Mouse (Mus musculus): Measurements from ENCODE around the gene Cenpo. TPM values are rescaled to one million over a fixed set of nuclear protein-coding genes. Genes with fewer than 3 reads are reported as not detected.
"Not testable (repeated sequence)": the region's sequence is repeated elsewhere in the genome, so short reads cannot be mapped to it uniquely, and the experiment has no call there.

Cenpo gene
- 13.9 and 17.1 TPM in 2 replicates for polyA plus RNA-seq (2016; fragmentation: Nextera tagmentation; extraction: Ambion mirVana)

DNA sequence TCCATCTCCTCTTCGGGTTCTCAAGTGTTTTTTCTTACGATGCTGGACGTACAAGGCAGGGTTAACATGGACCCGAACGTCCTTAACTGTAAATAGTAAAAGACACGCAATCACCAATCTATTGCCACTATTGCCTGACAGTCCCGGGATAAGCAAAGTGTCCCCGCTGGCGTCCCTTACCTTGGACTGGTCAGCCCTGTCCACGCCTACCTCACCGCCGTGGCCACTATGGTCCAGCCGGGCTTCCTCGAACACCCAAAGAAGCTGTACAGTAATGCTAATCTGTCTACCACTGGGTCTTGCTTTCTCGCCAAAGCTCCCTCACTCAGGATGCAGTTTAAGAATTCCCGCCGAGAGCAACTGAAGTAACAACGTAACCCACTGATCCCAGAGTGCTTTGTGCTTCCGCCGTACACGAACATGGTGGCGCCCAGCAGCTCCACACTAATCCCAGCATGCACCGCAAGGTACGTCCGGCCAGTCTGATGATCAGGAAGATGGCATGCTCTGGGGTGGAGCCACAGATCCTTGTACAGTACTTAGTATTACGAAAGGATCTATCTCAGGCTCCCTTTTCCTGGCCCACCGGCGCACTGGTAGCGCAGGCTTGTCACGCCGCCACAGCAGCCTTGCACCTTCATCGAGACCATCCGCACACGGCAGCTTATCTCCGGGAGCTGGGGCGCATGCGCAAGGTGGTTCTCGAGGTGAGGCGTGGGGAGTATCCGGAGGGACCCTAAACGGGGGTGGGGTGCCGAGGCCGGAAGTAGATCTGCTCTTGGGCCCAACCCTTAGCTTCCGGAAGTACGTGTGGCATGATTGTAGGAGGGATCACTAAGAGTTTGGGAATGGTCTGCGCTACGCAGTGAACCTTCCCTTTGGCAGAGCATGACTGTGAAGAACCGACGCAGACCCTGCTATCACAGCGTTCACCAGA lies at the start of gene Cenpo, which contains the start of gene Ptrhd1:
Cenpo (minus strand) TSS at position 723 of the 937 bp plus-strand sequence.
Ptrhd1 (plus strand) TSS at position 456 of the 937 bp plus-strand sequence.
- Histone ChIP-seq H3K4me1 (peaks cover 21% of the 10 kb centered on the region), H3K4me2 (peak within 1 kb of the TSS; percentile 76), H3K4me3 (peak within 1 kb of the TSS; percentile 79), H3K36me3 (peaks cover 49% of the 10 kb centered on the region), H3K9me3 (replicated peaks) (no peaks in the 10 kb centered on the region), H3K27me3 (replicated peaks) (no peaks in the 10 kb centered on the region), H3K27ac (peak within 1 kb of the TSS; percentile 93), H3K9ac (peak within 1 kb of the TSS; percentile 78)
- peak; percentile 95 for ATAC-seq
- WGBS (ENCODE audit: insufficient replicate concordance) = under 1% methylated on average over 50 of the region's 50 CpGs

DNA sequence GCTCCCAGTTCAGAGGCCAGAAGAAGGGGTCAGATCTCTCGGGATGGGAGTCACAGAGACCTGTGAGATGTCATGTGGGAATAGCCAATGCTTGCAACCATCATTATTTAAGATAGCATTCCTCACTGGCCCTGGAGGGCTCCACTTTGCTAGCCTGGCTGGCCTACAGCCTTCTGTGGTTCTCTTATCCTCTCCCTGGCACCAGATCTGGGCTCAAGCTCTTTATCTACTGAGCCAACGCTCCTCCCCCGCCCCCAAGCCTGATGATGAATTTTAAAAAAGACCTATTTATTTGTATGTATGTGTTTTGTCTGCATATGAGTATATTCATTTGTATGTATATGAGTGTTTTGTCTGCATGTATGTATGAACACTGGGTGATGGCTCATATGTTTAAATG lies 45.8 kb upstream of the Cenpo start:
- Histone ChIP-seq H3K4me3 (no peak overlapping the region), H3K9me3 (replicated peaks) (no peaks in the 10 kb centered on the region), H3K4me1 (peaks cover 16% of the 10 kb centered on the region), H3K27me3 (replicated peaks) (no peaks in the 10 kb centered on the region), H3K27ac (no peak overlapping the region), H3K9ac (no peak overlapping the region), H3K36me3 (no peaks in the 10 kb centered on the region), H3K4me2 (no peak overlapping the region)
- no peak for ATAC-seq
- WGBS (ENCODE audit: insufficient replicate concordance) = 64% methylated on average over 3 of the region's 3 CpGs

DNA sequence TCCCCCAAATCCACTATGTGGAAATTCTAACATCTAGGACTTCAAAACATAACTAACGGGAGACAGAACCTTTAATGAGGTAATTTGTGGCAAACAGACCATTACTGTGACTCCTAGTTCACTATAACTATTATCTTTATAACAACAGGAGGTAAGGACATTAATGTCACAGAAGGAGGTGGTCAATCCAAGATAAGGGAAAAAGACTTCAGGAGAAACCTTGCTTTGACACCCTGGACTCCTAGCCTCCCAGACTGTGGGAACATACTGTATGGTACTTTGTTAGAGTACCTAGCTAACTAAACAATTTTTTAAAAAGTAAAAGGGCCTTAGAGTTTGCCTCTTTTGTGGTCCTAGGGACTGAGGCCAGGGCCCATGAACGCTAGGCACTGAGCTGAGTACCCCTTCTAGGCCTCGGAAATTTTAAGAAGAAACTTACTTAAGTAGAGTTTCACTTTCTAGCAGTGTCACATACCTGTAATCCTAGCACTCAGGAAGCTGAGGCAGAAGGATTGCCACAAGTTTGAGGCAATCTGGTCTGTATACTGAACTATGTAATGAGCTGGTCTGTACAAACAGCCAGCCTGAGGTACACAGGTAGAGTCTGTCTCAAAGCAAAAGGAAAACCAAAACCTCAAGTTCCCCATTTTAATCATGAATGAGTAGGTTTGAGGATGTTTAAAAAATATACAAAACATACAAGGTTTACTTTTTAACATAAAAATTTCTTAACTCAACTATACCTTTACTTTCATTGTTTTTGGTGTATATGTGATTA lies 45.1 kb upstream of the Cenpo start:
- H3K27me3 ChIP-seq (replicated peaks) = no peaks in the 10 kb centered on the region
- no peak for ATAC-seq
- peaks cover 16% of the 10 kb centered on the region for H3K4me1 ChIP-seq
- H3K9me3 ChIP-seq (replicated peaks) = no peaks in the 10 kb centered on the region
- H3K27ac ChIP-seq = no peak overlapping the region
- H3K4me2 ChIP-seq = no peak overlapping the region
- H3K9ac ChIP-seq = no peak overlapping the region
- peaks cover 4% of the 10 kb centered on the region; the same call in 1 of the 2 replicates for H3K36me3 ChIP-seq
- no peak overlapping the region for H3K4me3 ChIP-seq
- WGBS (ENCODE audit: insufficient replicate concordance) = 72% methylated on average over 3 of the region's 3 CpGs

DNA sequence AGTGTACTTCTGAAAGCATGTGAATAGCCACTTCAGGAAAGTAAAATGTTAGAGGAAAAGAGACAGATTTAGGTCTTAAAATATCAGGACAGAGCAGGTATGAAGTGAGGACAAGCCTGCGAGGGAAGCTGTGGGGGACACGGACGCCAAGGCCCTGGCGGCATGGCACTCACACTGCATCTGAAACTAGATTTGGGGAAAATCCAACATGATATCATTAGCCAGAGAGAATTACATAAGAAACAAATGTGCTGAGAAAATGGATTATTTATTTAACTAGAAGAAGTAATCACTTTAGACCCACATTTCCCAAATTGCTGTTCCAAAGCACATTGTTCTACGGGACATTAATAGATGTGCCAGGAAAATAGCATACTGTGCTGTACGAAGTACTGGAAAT lies 37.0 kb upstream of the Cenpo start:
- Histone ChIP-seq H3K9me3 (replicated peaks) (no peaks in the 10 kb centered on the region), H3K4me3 (no peak overlapping the region), H3K27ac (no peak overlapping the region), H3K9ac (no peak overlapping the region), H3K4me2 (no peak overlapping the region), H3K4me1 (no peaks in the 10 kb centered on the region), H3K27me3 (replicated peaks) (no peaks in the 10 kb centered on the region), H3K36me3 (peaks cover 9% of the 10 kb centered on the region)
- WGBS (ENCODE audit: insufficient replicate concordance) = 82% methylated on average over 6 of the region's 6 CpGs
- no peak for ATAC-seq

DNA sequence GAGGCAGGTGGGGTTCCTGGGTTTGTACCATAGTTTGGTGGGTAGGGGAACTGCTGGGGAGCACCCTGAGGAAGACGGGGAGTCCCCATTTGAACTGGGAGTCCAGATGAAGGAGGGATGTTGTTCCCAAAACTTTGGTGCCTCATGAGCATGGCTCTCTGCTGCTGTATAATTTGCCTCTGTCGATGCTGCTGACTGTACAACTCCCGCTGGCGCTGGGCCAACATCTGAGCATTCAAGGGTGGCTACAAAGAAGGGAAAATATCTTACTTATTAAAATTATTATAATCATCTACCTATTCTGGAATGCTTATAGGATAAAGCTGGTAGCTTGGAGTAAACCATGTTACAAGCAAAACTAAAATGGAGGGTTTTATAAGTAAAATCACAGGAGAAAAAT lies 33.7 kb upstream of the Cenpo start:
- Histone ChIP-seq H3K4me3 (no peak overlapping the region), H3K27ac (no peak overlapping the region), H3K4me1 (no peaks in the 10 kb centered on the region), H3K9me3 (replicated peaks) (no peaks in the 10 kb centered on the region), H3K9ac (no peak overlapping the region), H3K27me3 (replicated peaks) (no peaks in the 10 kb centered on the region), H3K4me2 (no peak overlapping the region), H3K36me3 (peaks cover 5% of the 10 kb centered on the region; the same call in 1 of the 2 replicates)
- WGBS (ENCODE audit: insufficient replicate concordance) = 80% methylated on average over 4 of the region's 4 CpGs
- no peak for ATAC-seq

DNA sequence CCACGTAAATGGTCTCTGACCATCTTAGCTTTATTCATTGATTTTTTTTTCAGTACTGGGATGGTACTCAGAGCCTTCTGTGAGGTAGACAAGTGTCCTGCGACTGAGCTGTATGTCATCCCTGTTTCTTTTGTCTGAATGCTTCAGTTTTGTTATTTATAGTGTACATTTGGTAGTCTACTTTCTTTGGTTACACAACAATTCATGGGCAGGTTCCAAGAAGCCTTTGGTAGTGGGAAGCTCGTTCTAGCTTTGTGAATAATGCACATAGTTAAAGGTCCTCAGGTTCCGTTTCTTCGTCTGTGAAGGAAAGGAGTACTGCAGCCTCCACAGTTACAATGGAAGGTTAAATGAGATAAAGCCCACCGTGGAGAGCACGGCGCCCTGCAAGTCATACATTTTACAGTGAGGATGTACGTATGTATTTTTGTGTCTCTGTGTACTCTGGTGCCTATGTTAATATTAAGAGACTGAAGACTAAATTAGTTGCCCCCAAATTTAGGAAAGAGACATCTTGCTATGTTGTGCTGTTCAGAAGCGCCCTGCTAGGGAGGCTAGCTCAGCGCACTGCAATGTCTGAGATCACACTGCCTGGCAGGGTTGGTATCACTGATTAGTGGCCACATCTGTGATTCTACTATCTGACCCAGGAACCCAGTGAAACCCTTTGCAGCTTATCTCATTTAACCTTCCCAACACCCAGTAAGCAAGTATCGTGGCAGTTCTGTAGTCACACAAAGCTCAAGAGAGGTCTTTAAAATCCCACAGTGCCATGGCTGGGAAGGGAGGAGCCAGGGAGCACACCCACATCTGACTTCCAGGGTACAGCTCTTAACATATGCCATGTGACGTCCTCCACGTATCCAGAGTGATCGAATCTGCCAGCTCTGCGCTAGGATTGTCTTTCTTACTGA lies 18.9 kb upstream of the Cenpo start:
- Histone ChIP-seq H3K9ac (no peak overlapping the region), H3K4me3 (0 out of 2 replicates have a peak overlapping the region, but pooled peaks have one; percentile 17), H3K9me3 (replicated peaks) (no peaks in the 10 kb centered on the region), H3K27me3 (replicated peaks) (no peaks in the 10 kb centered on the region), H3K4me2 (peak overlapping the region; percentile 32), H3K4me1 (peaks cover 24% of the 10 kb centered on the region), H3K27ac (peak overlapping the region; percentile 67), H3K36me3 (no peaks in the 10 kb centered on the region)
- peak; percentile 96 for ATAC-seq
- WGBS (ENCODE audit: insufficient replicate concordance) = 45% methylated on average over 16 of the region's 16 CpGs

DNA sequence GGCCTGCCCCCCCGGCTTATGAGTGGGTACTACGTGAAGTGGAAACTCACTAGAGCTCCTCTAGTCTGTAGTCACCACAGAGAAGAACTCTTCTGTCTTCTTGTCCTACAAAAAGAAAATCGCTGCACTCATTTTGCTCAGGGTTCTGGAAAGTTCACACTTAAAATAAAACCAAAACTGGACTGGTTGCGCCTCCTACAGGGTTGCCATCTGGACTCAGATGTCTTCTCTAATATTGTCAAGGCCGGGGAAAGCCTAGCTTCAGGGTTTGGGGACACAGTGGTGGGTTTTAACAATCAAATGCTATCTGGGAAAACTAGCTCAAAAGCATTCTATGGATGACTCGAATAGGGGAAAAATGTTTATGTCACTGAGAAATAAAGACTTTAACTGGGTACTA lies 15.7 kb upstream of the Cenpo start:
- H3K27ac ChIP-seq = no peak overlapping the region

DNA sequence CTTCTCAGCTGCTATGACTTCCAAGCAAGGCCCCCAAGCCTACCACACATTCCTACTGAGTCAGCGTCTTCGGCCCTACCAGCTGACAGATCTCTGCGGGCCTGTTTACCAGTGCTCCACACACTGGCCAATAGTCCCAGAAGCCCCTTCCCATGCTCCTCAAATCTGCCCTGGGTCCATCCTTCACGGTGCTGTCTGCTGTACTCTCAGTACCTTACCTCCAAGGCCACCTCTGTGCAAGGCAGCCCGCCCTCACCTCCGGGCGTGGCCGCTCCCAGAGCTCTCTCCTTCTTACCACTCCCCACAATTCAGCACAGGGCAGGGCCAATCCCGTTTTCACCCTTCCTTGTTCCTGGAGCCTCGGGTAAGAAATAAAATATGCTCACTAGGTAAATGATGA lies 11.6 kb upstream of the Cenpo start:
- ATAC-seq = no peak
- 74% methylated on average over 10 of the region's 10 CpGs for WGBS (ENCODE audit: insufficient replicate concordance)

More for the DNA sequence above, 15.7 kb upstream of the Cenpo start:
- 81% methylated on average over 6 of the region's 6 CpGs for WGBS (ENCODE audit: insufficient replicate concordance)
- no peak overlapping the region for H3K9ac ChIP-seq
- peaks cover 27% of the 10 kb centered on the region for H3K4me1 ChIP-seq
- no peak overlapping the region for H3K4me2 ChIP-seq
- H3K9me3 ChIP-seq (replicated peaks) = no peaks in the 10 kb centered on the region
- no peak overlapping the region for H3K4me3 ChIP-seq
- ATAC-seq = no peak
- H3K27me3 ChIP-seq (replicated peaks) = no peaks in the 10 kb centered on the region
- no peaks in the 10 kb centered on the region for H3K36me3 ChIP-seq

DNA sequence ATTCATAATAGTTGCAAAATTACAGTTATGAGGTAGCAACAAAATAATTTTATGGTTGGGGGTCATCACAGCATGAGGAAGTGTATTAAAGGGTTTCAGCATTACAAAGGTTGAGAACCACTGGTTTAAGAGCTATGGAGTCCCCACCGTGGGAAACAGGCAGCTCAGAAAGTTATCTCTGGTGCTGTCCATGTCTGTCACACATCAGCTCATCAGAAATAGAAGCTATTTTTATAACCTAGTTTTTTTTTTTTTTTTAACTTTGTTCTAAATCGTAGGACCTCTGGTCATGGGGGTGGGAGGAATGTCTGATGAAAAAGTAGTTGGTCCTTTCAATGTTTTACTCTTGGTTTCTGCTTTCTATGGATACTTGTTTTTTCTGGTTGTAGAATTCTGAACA lies 9.7 kb upstream of the Cenpo start:
- no peak for ATAC-seq
- Histone ChIP-seq H3K4me2 (no peak overlapping the region), H3K36me3 (0 out of 2 replicates have a peak, but pooled peaks cover under 1% of the 10 kb centered on the region), H3K9ac (no peak overlapping the region), H3K27me3 (replicated peaks) (no peaks in the 10 kb centered on the region), H3K27ac (no peak overlapping the region), H3K4me1 (peaks cover 3% of the 10 kb centered on the region; the same call in 1 of the 2 replicates), H3K9me3 (replicated peaks) (no peaks in the 10 kb centered on the region), H3K4me3 (no peak overlapping the region)
- 64% methylated on average over 2 of the region's 2 CpGs for WGBS (ENCODE audit: insufficient replicate concordance)

More for the DNA sequence above, 11.6 kb upstream of the Cenpo start:
- H3K9me3 ChIP-seq (replicated peaks) = no peaks in the 10 kb centered on the region
- no peak overlapping the region for H3K4me3 ChIP-seq
- no peak overlapping the region for H3K9ac ChIP-seq
- H3K4me1 ChIP-seq = 0 out of 2 replicates have a peak, but pooled peaks cover 3% of the 10 kb centered on the region
- H3K27me3 ChIP-seq (replicated peaks) = no peaks in the 10 kb centered on the region
- H3K36me3 ChIP-seq = no peaks in the 10 kb centered on the region
- no peak overlapping the region for H3K4me2 ChIP-seq
- H3K27ac ChIP-seq = no peak overlapping the region

DNA sequence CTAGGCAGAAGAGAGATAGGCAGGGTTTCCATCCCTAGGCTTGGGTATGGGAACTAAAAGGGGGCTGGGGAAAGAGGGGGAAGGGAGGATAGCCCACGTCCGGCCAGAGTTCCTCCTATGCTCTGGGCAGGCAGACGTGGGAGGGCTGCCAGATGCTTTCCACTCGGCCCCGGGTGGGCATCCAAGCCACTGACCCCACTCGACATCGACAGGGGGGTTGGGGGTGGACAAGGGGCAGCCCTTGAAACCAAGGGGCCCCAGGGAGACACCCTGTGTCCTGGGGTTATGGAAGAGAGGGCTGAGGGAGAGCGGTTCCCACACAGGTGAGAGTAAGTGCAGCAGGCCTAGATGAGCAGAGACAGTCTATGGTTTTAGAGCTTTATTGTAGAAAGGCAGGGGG lies 6.2 kb upstream of the Cenpo start:
- 50% methylated on average over 8 of the region's 8 CpGs for WGBS (ENCODE audit: insufficient replicate concordance)
- not testable (repeated sequence) for H3K27me3 ChIP-seq (replicated peaks); H3K4me2 ChIP-seq; H3K27ac ChIP-seq; H3K4me3 ChIP-seq; H3K9ac ChIP-seq; ATAC-seq; H3K9me3 ChIP-seq (replicated peaks); H3K4me1 ChIP-seq
- H3K36me3 ChIP-seq = peaks cover 21% of the 10 kb centered on the region

DNA sequence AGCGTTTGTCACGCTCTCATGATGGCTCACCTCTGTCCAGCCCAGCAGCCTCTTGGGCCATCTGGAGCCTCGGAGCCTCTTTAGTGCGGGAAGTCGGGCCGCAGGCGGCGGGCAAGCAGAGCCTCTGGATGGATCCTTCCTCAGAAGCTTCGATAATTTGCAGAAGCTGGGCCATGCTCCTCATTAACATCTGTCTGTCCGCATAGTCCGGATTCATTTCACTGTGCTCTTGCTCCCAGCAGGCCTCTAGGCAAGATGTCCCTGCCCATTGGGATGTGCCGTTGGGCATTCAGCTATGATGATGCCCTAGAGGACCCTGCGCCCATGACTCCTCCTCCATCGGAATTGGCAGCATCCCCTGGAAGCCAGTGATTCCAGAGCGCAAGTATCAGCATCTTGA lies 3.4 kb upstream of the Cenpo start:
- H3K27ac ChIP-seq = no peak overlapping the region
- peaks cover 21% of the 10 kb centered on the region for H3K36me3 ChIP-seq
- H3K9me3 ChIP-seq (replicated peaks) = no peaks in the 10 kb centered on the region
- peaks cover 11% of the 10 kb centered on the region for H3K4me1 ChIP-seq
- H3K4me2 ChIP-seq = no peak overlapping the region
- no peak for ATAC-seq
- no peak overlapping the region for H3K4me3 ChIP-seq
- H3K9ac ChIP-seq = no peak overlapping the region
- H3K27me3 ChIP-seq (replicated peaks) = no peaks in the 10 kb centered on the region
- WGBS (ENCODE audit: insufficient replicate concordance) = 82% methylated on average over 15 of the region's 15 CpGs

Measured in liver, embryonic 12.5 days (tissue).